Mouse (Mus musculus) layer of hippocampus, postnatal 25 days (tissue): ENCODE data around the gene 1700015G11Rik. TPM values are rescaled to one million over a fixed set of nuclear protein-coding genes. Genes with fewer than 3 reads are reported as not detected.

Source experiments
- DNase-seq, 2 experiments: peaks; one replicate each; pipeline ENCODE4 v3.0.0; 2022; ENCODE audit warnings: mixed read lengths in 2 of 2, low spot score in 1 of 2; ENCODE audit errors: extremely low spot score in 1 of 2
- total RNA-seq, 2 experiments: library from RNA; stranded (reverse); gene quantifications; 2 replicates each; pipeline ENCODE4 v1.2.3; 2021

The 1700015G11Rik gene
- total RNA-seq, result not detected

- DNase-seq, result no peak
Measured at GRCm38 (mm10) chr7:52015628-52016027, at the start of gene 1700015G11Rik. Gene 1700015G11Rik (minus strand): TSS chr7:52015728.

GRCm38 (mm10) chr7:52056954-52057353, 41.4 kb upstream of the 1700015G11Rik start:
- no peak for DNase-seq

- no peak for DNase-seq
Measured at GRCm38 (mm10) chr7:52056274-52056673, 40.7 kb upstream of the 1700015G11Rik start.

GRCm38 (mm10) chr7:52055831-52056230, 40.3 kb upstream of the 1700015G11Rik start:
- no peak for DNase-seq

GRCm38 (mm10) chr7:52037600-52038582, 22.4 kb upstream of the 1700015G11Rik start:
- peak; percentile 20 to 62 for DNase-seq

GRCm38 (mm10) chr7:52024050-52024626, 8.6 kb upstream of the 1700015G11Rik start:
- no peak for DNase-seq

GRCm38 (mm10) chr7:52022039-52022438, 6.5 kb upstream of the 1700015G11Rik start:
- DNase-seq, result no peak

GRCm38 (mm10) chr7:52015180-52015579, 348 bp downstream of the 1700015G11Rik start:
- DNase-seq, result no peak

GRCm38 (mm10) chr7:52013457-52013856, 2.1 kb downstream of the 1700015G11Rik start:
- no peak for DNase-seq

- no peak for DNase-seq
Measured at GRCm38 (mm10) chr7:52007138-52007537, 8.4 kb downstream of the 1700015G11Rik start.

- no peak for DNase-seq
Measured at GRCm38 (mm10) chr7:52006296-52006630, 9.3 kb downstream of the 1700015G11Rik start.

- DNase-seq, result peak; percentile 70 to 77
Measured at GRCm38 (mm10) chr7:52005511-52006295, 9.8 kb downstream of the 1700015G11Rik start, which contains the start of gene Svip. Gene Svip (minus strand): TSS chr7:52006018.

- DNase-seq, result no peak
Measured at GRCm38 (mm10) chr7:51991020-51991419, 24.5 kb downstream of the 1700015G11Rik start.

GRCm38 (mm10) chr7:51986909-51987308, 28.6 kb downstream of the 1700015G11Rik start:
- DNase-seq, result no peak

GRCm38 (mm10) chr7:51985763-51986162, 29.8 kb downstream of the 1700015G11Rik start:
- DNase-seq, result no peak

GRCm38 (mm10) chr7:51982303-51982702, 33.2 kb downstream of the 1700015G11Rik start:
- no peak for DNase-seq

- no peak for DNase-seq
Measured at GRCm38 (mm10) chr7:51979271-51979670, 36.3 kb downstream of the 1700015G11Rik start.

- DNase-seq, result no peak
Measured at GRCm38 (mm10) chr7:51975181-51975580, 40.3 kb downstream of the 1700015G11Rik start.

GRCm38 (mm10) chr7:51973526-51973925, 42.0 kb downstream of the 1700015G11Rik start:
- no peak for DNase-seq

GRCm38 (mm10) chr7:51973091-51973490, 42.4 kb downstream of the 1700015G11Rik start:
- no peak for DNase-seq
